Mouse (Mus musculus) adrenal gland, adult (tissue): ENCODE measurements around the gene Slc36a3.

ENCODE experiments used
- DNase-seq, 2 experiments: peaks; one replicate each; pipeline ENCODE4 v3.0.0; 2022 to 2023; ENCODE audit warnings: low spot score in 1 of 2; ENCODE audit not compliant: inconsistent age in 2 of 2

Gene Slc36a3

DNA sequence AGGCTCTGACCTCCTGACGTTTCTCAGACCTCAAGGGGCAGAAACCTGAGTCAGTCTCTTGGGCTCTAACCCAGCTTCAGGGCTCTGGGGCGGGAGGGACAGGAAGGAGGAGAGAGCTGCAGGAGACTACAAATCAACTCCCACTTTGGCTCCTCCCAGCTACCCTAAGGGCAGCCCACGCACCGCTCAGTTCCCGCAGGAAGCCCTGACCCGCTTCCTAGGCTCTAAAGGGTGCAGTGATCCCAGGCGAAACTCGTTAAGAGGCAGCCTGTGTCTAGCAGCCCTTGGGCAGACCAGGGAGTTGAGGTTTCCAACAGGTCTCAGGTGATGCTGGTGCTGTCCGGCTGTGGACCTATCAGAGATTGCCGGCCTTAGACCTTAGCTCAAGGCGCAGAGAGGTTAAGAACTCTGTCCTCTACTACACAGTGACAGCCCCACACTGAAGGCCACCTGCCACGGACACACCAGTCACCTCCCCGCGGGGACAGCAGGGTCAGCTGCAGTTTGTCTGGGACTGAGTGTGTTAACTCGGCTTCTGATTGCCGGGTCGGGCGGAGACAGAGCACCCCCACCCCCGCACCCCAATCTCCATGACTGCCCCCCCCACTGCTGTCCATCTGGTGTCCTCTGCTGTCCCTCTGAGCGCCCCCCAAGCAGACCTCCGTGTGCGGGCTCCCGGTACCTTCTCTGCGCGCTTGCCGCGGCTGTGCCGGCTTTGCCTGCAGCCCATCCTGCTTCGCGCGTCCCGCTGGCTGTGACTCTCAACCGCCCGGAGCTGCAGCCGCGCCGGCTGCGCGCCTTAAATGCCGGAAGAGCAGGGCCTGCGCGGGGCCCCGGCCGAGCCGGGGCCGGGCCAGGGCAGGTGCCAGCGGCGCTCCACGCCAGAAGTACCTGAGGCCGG lies 73.9 kb downstream of the Slc36a3 start, which contains the start of gene Ccdc69:
Gene Ccdc69, minus strand, starts transcription at position 801 of the 901 bp plus-strand sequence.
- peak; percentile 81 to 93 for DNase-seq

DNA sequence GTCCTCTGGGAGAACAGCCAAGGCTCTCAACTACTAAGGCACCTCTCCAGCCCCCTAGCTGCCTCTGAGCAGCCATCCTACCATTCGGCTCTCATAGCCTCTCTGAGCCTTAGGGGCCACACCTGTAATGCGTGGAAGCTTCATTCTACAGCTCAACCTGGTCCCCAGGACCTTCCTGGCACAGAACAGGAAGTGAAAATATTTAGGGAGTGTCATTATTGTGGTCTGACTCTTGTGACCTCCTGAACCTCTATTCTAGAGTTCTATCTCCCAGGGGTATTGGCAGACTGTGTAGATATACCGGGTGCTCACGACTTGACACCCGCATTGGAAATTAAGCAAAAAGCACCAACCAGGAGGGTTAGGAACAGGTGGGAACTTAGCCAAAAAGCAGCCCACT lies 75.3 kb downstream of the Slc36a3 start:
- no peak for DNase-seq

DNA sequence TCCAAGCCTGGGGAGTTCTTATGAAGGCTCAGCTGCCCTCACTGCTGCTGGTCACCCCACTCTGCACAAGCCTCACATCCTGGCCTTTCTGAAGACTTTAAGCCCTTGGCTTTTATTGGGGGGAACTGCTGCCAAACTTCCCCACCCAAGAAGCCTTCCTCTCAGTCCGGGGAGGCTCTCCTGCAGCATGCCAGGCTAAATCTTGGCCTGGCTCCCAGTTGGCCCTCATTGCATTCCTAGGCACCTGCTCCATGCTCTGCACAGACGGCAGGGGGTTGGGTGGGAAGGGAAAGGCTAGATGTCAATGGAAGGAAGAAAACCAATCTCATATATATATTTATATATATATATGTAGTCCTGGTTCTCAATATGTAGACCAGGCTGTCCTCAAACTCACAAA lies 75.9 kb downstream of the Slc36a3 start:
- DNase-seq: peak in 1 of 2 experiments; percentile 66
